Mouse (Mus musculus) megakaryocyte, embryonic 14.5 days (primary cell): Measurements from ENCODE around the gene Igf2.

ENCODE experiments used
- FLI1 ChIP-seq: IDR thresholded peaks from 2 replicates; pipeline ENCODE4 v1.6.1; 2012; ENCODE audit warnings: low read length, inconsistent platforms, mixed read lengths
- GATA1 ChIP-seq: IDR thresholded peaks from 3 replicates; pipeline ENCODE4 v1.6.1; 2012; ENCODE audit warnings: mixed read lengths, low read length, inconsistent platforms, borderline replicate concordance

GRCm38 (mm10) chr7:142646676-142647075, 19.9 kb downstream of the Igf2 start:
- TF ChIP-seq FLI1 (no peak), GATA1 (no peak)
